ENCODE assay signal across 14 mouse cellular contexts in the genomic region with DNA sequence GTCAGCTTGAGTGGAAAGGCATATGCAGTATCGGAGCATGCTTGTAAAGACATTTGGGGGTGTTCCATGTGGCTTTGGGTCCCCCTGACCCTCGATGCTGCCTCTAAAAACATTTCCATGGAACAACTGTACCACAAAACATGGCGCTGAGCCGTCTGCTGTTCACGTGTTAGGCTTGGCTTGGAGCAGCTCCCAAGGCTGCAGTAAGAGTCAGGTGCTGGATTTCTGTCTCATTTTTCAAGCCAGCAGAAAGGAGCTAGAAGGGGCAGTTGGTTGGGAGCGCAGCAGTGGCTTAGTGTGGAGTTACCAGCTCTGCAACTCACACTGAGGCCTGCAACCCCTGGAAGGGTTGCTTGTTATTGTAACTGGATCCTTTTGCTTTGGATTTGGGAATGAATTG. TPM values are rescaled to one million over a fixed set of nuclear protein-coding genes. Genes with fewer than 3 reads are reported as not detected.
DNase-seq lines count a peak whose midpoint lies in the region; ATAC-seq and TF ChIP-seq lines count a peak whose summit lies in the region.
"Had no signal": no experiment of that assay in that cellular context is flagged by ENCODE, and none has a peak within 500 bp of the region (broad histone marks: within the 10 kb centered on the region; RNA-seq: fewer than 3 reads in every experiment).

No protein-coding gene starts in this region.

- no peaks in the 10 kb centered on the region for H3K9me3 ChIP-seq in heart, embryonic 13.5 days
- no peaks in the 10 kb centered on the region for H3K9me3 ChIP-seq in heart, embryonic 11.5 days (replicated peaks; ENCODE audit: control insufficient read depth, low read length)
- H3K9me3 ChIP-seq: heart, embryonic 12.5 days; midbrain, embryonic 15.5 days had no signal

- no peak overlapping the region for H3K4me2 ChIP-seq in heart, embryonic 13.5 days
- H3K4me2 ChIP-seq in heart, embryonic 11.5 days, result no peak overlapping the region
- H3K4me2 ChIP-seq: heart, embryonic 12.5 days; midbrain, embryonic 15.5 days had no signal

- peaks cover 29% of the 10 kb centered on the region for H3K4me1 ChIP-seq in heart, embryonic 13.5 days
- 0 out of 2 replicates have a peak, but pooled peaks cover 8% of the 10 kb centered on the region for H3K4me1 ChIP-seq in heart, embryonic 11.5 days (ENCODE audit: control insufficient read depth, insufficient read depth, low read length)
- no peaks in the 10 kb centered on the region for H3K4me1 ChIP-seq in thymus, adult 2 months (replicated peaks; ENCODE audit: control insufficient read depth, insufficient read depth, low read length)

- intact Hi-C loops in left cerebral cortex, adult 2 months (cut with DNase I), result no loop called here
- intact Hi-C loops in gastrocnemius, adult 2 months (cut with DNase I), result loop anchor here (2.0 to 5.0 kb wide), 2 partner anchors 22 to 38 kb away; no protein-coding TSS in a partner anchor

- no peaks in the 10 kb centered on the region for H3K27me3 ChIP-seq in heart, embryonic 13.5 days (replicated peaks)
- no peaks in the 10 kb centered on the region for H3K27me3 ChIP-seq in heart, embryonic 11.5 days (ENCODE audit: control insufficient read depth, insufficient read depth, low read length)
- H3K27me3 ChIP-seq in thymus, adult 2 months (ENCODE audit: control insufficient read depth, insufficient read depth, low read length), result no peaks in the 10 kb centered on the region
- H3K27me3 ChIP-seq: heart, embryonic 12.5 days; midbrain, embryonic 15.5 days had no signal

- ATAC-seq in heart, embryonic 13.5 days (ENCODE audit: extremely low read depth, insufficient number of reproducible peaks, low FRiP score, low TSS enrichment), result no peak
- no peak for ATAC-seq in heart, embryonic 11.5 days (replicated peaks; ENCODE audit: insufficient number of reproducible peaks, low FRiP score, low TSS enrichment)
- ATAC-seq: forebrain, postnatal 0 days; midbrain, embryonic 15.5 days had no signal

- 0 out of 2 replicates have a peak overlapping the region, but pooled peaks have one; percentile 2 for H3K27ac ChIP-seq in heart, embryonic 13.5 days (replicated peaks)
- no peak overlapping the region for H3K27ac ChIP-seq in heart, embryonic 11.5 days (ENCODE audit: low read depth, low read length)
- H3K27ac ChIP-seq in left cerebral cortex, adult 2 months, result peak overlapping the region; percentile 64
- peak overlapping the region; percentile 92 for H3K27ac ChIP-seq in gastrocnemius, adult 2 months
- no peak overlapping the region; the same call in 1 of the 2 replicates for H3K27ac ChIP-seq in thymus, adult 2 months (ENCODE audit: control insufficient read depth, insufficient read depth, low read length)
- H3K27ac ChIP-seq: midbrain, embryonic 15.5 days had no signal

- H3K4me3 ChIP-seq in heart, embryonic 13.5 days, result no peak overlapping the region
- no peak overlapping the region for H3K4me3 ChIP-seq in heart, embryonic 11.5 days (ENCODE audit: low read depth, low read length)
- no peak overlapping the region for H3K4me3 ChIP-seq in left cerebral cortex, adult 2 months
- H3K4me3 ChIP-seq in gastrocnemius, adult 2 months, result peak overlapping the region; percentile 48
- H3K4me3 ChIP-seq in thymus, adult 2 months (ENCODE audit: control insufficient read depth, insufficient read depth, low read length), result no peak overlapping the region
- H3K4me3 ChIP-seq: heart, embryonic 12.5 days; midbrain, embryonic 15.5 days had no signal

- TF ChIP-seq POLR2A in thymus, adult 2 months (IDR thresholded peaks at IDR 0.05; ENCODE audit: control insufficient read depth, extremely low read depth, insufficient read depth, low read length, poor library complexity), result no peak

- H3K36me3 ChIP-seq in heart, embryonic 13.5 days, result peaks cover 13% of the 10 kb centered on the region
- H3K36me3 ChIP-seq in heart, embryonic 11.5 days (ENCODE audit: control insufficient read depth, insufficient read depth, low read length), result 0 out of 2 replicates have a peak, but pooled peaks cover 4% of the 10 kb centered on the region
- no peaks in the 10 kb centered on the region for H3K36me3 ChIP-seq in thymus, adult 2 months (ENCODE audit: control insufficient read depth, insufficient read depth, low read length)
- H3K36me3 ChIP-seq: midbrain, embryonic 15.5 days had no signal

- no peak for TF ChIP-seq CTCF in left cerebral cortex, adult 2 months (IDR thresholded peaks at IDR 0.05)
- TF ChIP-seq CTCF in gastrocnemius, adult 2 months (IDR thresholded peaks at IDR 0.05), result no peak
- no peak for TF ChIP-seq CTCF in thymus, adult 2 months (IDR thresholded peaks at IDR 0.05; ENCODE audit: borderline replicate concordance, control insufficient read depth, extremely low read depth, insufficient read depth, low read length, poor library complexity)

- WGBS in heart, embryonic 13.5 days, result 79% methylated on average over 6 of the region's 6 CpGs
- 82% methylated on average over 6 of the region's 6 CpGs for WGBS in heart, embryonic 11.5 days (ENCODE audit: insufficient replicate concordance)
- WGBS in thymus, adult 2 months, result 91% methylated on average over 6 of the region's 6 CpGs

- H3K9ac ChIP-seq in heart, embryonic 13.5 days, result no peak overlapping the region
- no peak overlapping the region for H3K9ac ChIP-seq in heart, embryonic 11.5 days (ENCODE audit: low read depth, low read length)
- H3K9ac ChIP-seq: forebrain, postnatal 0 days; heart, embryonic 12.5 days; midbrain, embryonic 15.5 days had no signal

- no peak for DNase-seq in left cerebral cortex, adult 2 months (ENCODE audit: extremely low spot score in 1 of 2, low spot score in 2 of 2)
- DNase-seq in left cerebral cortex, adult 18-20 months (ENCODE audit: low spot score in 2 of 2), result no peak
- peak; percentile 86 for DNase-seq in gastrocnemius, adult 2 months
- DNase-seq in skeletal muscle tissue, adult 2 months (ENCODE audit: low read depth, low spot score), result peak; percentile 86
- no peak for DNase-seq in layer of hippocampus, adult 8-10 months (ENCODE audit: low spot score in 2 of 2)
- DNase-seq in thymus, adult 2 months, result no peak
- DNase-seq: B cell, adult 2 months; forebrain, postnatal 0 days; lung, adult 2 months; thymus, postnatal 36 days had no signal

RNA-seq across cellular contexts. Expression of gene Sept11, which starts 21.3 kb away (rescaled TPM):
- 82.0 and 82.4 TPM in 2 replicates for polyA plus RNA-seq in heart, embryonic 13.5 days (2015; fragmentation: Nextera tagmentation; extraction: Ambion mirVana)
- 96.6 and 97.3 TPM in 2 replicates for polyA plus RNA-seq in heart, embryonic 11.5 days (2014; fragmentation: Nextera tagmentation; extraction: Ambion mirVana)
- total RNA-seq in left cerebral cortex, adult 2 months (2021), result 100 to 1,000 TPM; 197 to 203 TPM
- 100 to 1,000 TPM; 180 to 181 TPM for total RNA-seq in left cerebral cortex, adult 18-20 months (2021)
- total RNA-seq in gastrocnemius, adult 2 months (2021), result 10 to 100 TPM; 85.1 to 87.6 TPM
- 100 to 1,000 TPM; 105 to 119 (median 113) TPM for total RNA-seq in layer of hippocampus, adult 8-10 months (2022)
- polyA plus RNA-seq in thymus, adult 2 months (2012; rRNA removed), result 39.0 and 48.9 TPM in 2 replicates

Comparison
In these comparisons a context has a peak if more than half of its experiments do, and no peak if none do; other contexts are left out.
1. H3K27ac ChIP-seq: peak in heart, embryonic 13.5 days (single experiment), left cerebral cortex, adult 2 months (single experiment) and gastrocnemius, adult 2 months (single experiment); none in heart, embryonic 11.5 days (single experiment) and thymus, adult 2 months (single experiment).
2. DNase-seq: peak in gastrocnemius, adult 2 months (single experiment) and skeletal muscle tissue, adult 2 months (single experiment); none in left cerebral cortex, adult 2 months (0 of 2), left cerebral cortex, adult 18-20 months (0 of 2), layer of hippocampus, adult 8-10 months (0 of 2) and thymus, adult 2 months (single experiment).